Mouse (Mus musculus) thymus, adult 18-20 months (tissue): Measurements from ENCODE around the gene Ccdc82.

Experiments used
- DNase-seq, 2 experiments: peaks; one replicate each; pipeline ENCODE4 v3.0.0; 2022; ENCODE audit warnings: mixed read lengths in 2 of 2

The Ccdc82 gene

GRCm38 (mm10) chr9:13246815-13247638 lies at the start of gene Ccdc82:
Gene Ccdc82, plus strand, starts transcription at chr9:13246955.
- peak; percentile 85 to 90 for DNase-seq

GRCm38 (mm10) chr9:13200079-13200478 lies 46.7 kb upstream of the Ccdc82 start:
- no peak for DNase-seq

DNA sequence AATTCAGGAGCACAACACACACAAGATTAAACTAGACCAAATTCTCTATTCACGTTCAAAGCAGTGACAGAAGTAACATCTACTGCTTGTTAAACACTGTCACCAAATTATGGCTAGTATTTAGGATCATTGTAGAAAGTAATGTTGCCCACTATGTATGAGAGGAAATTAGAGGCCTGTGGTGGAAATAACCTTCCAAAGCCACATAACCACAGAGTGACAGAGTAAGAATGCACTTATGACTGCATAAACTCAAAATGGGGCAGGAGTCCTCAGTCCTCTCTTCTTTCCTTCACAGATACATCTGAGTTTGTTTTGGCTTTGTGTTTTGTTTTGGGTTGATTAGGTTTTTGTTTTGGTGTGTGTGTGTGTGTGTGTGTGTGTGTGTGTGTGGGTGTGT lies 43.6 kb upstream of the Ccdc82 start:
- no peak for DNase-seq

- DNase-seq, result no peak
Measured at GRCm38 (mm10) chr9:13203681-13204080, 43.1 kb upstream of the Ccdc82 start.

DNA sequence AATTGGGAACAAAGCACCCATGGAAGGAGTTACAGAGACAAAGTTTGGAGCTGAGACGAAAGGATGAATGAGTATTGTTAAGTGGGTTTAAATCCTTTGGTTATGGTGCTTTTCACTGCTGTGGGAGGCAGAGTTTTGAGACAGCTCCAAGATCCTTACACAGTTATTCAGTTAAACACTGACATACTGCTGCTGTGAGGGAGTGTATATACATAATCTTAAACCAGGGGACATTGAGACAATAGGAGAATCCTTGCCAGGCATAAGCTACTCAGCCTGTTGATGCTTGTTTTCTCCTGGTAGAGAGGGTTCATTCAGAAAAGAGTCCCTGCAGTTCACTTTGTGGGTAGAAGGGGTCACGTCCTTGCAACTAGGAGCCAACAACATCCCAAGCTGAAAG lies 40.4 kb upstream of the Ccdc82 start:
- no peak for DNase-seq

DNA sequence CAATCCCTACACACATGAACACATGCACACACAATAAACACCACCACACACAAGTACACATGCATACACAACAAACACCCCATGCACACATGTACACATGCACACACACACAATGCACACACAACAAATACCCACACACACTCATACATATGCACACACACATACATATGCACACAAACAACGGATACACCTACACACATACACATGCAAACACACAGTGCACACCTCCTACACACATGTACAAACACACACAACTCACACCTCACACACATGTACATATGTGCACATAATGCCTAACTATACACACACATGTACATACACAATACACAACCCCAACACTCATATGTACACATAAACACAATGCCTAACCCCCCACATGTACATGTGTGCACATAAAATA lies 20.9 kb upstream of the Ccdc82 start:
- DNase-seq, result no peak

DNA sequence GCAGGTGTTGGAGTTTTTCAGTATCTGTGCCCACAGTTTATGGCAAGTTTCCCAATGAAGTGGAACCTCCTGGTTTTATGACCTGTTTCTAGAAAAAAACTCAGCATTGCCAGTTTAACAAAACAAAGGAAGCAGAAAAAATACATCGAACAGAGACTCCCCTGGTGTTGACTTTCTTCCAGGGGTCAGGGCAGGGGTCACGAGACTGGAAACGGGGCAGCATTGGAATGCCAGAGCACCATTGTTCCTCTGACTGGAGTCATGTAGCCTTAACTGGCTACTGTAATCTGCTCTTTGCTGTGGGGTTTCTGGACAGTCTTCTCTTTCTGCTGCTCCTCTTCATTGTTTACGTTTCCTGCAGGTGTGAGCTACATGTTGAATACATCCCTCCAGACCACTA lies 16.2 kb upstream of the Ccdc82 start:
- no peak for DNase-seq

- no peak for DNase-seq
Measured at GRCm38 (mm10) chr9:13231545-13232216, 15.1 kb upstream of the Ccdc82 start.

- DNase-seq, result no peak
Measured at GRCm38 (mm10) chr9:13242321-13242720, 4.4 kb upstream of the Ccdc82 start.

DNA sequence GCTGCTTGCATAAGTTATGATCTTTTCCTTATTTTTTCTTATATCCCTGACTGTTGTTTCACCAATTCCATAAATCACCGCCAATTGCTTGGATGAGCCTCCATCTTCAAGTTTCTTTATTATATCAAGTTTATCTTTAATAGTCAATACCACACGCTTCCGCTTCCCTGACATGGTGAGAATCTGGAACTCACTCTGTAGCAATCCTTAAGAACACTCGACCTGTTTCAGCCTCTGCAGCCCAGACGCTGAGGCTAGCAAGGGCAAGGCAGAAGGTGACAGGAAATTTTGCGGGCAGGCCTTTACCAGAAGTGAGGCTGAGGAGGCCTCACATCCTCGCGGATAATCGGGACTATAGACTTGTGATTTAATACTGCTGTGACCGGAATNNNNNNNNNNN lies 1.3 kb upstream of the Ccdc82 start, which contains the start of gene Jrkl:
Gene Jrkl, minus strand, starts transcription at position 349 of the 400 bp plus-strand sequence.
- peak; percentile 20 to 35 for DNase-seq

GRCm38 (mm10) chr9:13248104-13248503 lies 1.3 kb downstream of the Ccdc82 start:
- DNase-seq, result no peak

DNA sequence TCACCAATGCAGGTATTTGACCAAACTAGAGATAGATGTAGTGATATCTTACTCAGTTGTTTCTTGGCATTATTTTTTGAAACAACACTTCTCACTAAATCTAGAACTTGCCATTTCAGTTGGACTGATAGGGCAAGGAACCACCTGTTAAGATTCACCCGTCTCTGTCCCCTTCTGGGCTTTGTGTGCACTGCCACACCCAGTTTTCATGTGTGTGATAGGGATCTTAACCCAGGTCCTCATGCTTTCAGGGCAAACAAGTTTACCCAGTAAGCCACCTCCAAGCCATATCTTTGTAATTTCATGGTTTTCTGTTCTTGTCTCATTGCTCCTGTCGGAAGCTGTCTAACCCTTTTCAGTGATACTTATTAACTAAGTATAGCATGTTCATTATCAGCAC lies 4.5 kb downstream of the Ccdc82 start:
- DNase-seq, result no peak

DNA sequence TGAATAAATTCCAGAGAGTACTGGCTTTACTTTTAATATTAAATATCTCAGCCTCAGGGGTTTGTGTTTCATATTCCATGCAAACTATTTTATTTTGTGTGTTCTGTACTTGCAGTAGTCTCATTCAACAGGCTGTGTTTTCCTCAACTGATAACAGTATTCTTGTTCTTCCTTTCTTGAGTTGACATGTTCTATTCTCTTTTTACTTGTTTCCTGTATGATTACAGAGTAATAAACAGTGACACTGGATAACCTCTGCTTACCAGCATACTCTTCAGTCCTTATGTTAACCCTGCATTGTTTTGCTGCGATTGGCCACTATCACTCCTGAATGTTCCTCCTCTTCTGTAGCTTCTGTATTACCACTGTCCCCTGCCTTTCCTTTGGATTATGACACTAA lies 10.0 kb downstream of the Ccdc82 start:
- no peak for DNase-seq

DNA sequence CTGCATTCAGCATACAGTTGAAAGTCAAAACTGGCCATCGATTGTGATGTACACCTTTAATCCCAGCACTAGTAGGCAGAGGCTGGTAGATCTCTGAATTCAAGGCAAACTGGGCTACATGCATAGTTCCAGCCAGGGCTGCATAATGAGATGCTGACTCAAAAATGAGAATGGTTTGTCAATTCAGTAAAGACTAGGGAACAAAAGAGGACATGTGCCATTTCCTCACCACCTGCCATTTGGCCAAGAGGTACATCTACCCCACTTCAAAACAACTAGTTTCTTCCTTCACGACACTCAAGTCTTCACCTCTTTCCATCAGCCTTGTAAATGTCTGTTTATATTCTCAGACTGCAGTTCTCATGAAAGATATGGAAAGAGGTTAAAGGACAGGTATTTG lies 11.4 kb downstream of the Ccdc82 start:
- no peak for DNase-seq

DNA sequence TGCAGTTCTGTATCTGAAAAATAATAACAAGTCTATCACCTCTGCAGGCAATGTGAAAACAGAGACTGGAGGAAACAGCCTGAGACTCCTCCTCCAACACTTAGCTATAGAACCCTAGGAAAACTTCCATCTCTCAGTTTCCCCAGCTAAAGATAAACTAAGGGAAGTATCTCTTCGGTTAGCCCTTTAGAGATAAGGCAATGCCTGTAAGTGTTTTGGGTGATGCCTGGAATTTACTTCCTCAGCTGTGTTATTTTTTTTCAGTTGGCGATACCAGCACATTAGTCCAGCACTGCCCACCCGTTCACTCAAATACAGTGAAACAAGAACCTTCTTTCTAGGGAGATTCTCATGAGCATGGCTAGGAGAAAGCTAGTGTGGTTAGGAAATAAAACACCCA lies 14.2 kb downstream of the Ccdc82 start:
- no peak for DNase-seq

GRCm38 (mm10) chr9:13273219-13273618 lies 26.5 kb downstream of the Ccdc82 start:
- no peak for DNase-seq

DNA sequence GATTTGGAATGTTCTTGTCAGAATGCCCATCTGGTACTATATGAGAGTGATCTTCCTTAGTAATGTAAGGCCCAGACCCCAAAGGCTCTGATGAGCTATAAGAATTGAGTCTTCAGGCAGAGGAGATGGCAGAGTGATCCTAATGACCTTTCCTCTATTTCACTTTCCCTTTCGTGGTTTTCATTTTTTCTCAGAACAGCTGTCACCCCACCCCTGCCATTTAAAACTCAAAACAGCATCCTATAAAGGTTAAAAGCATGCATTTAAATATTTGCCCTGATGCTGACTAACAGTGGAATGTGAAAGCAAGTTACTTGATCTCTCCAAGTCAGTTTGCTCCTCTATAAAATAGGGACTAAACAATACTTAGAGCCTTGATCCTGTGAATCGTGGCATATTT lies 40.7 kb downstream of the Ccdc82 start:
- no peak for DNase-seq

GRCm38 (mm10) chr9:13296274-13297121 lies 49.7 kb downstream of the Ccdc82 start:
- peak; percentile 81 to 83 for DNase-seq

GRCm38 (mm10) chr9:13297122-13297667 lies 50.4 kb downstream of the Ccdc82 start:
- no peak for DNase-seq

DNA sequence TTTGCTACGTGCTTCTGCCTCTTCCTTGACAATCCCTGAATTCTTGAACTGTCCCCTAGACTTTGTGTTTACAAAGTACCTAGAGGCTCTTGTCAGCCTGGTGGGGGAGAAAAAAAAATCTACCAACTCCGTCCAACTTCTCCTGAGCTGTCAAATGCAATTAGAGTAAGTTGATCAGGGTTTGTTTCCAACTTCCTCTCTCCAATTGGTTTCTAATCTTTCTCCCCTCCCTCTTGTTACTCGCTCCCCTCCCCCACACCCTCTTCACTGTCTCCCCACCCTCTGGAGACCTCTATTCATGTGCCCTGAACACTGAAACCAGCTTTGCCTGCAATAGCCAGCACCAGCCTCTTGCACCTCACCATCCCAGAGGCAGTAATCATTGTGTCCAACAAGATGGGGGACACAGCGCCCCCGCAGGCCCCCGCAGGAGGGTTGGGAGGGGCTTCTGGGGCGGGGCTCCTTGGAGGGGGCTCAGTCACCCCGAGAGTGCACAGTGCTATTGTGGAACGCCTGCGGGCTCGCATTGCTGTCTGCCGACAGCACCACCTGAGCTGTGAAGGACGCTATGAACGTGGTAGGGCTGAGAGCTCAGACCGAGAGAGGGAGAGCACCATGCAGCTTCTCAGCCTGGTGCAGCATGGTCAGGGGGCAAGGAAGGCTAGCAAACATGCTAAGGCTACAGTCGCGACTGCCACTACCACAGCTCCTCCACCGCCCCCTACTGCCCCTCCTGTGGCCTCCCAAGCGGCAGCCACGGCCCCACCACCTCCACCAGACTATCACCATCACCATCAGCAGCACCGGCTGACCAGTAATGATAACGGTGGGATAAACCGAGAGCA lies 51.1 kb downstream of the Ccdc82 start, which contains the start of gene Maml2:
Gene Maml2, plus strand, starts transcription at position 290 of the 845 bp plus-strand sequence.
- peak; percentile 74 to 80 for DNase-seq

GRCm38 (mm10) chr9:13298513-13298878 lies 51.7 kb downstream of the Ccdc82 start:
- no peak for DNase-seq

GRCm38 (mm10) chr9:13299190-13299589 lies 52.4 kb downstream of the Ccdc82 start:
- DNase-seq, result no peak
